Mouse (Mus musculus): ENCODE data around the gene H6pd.

Gene H6pd

DNA sequence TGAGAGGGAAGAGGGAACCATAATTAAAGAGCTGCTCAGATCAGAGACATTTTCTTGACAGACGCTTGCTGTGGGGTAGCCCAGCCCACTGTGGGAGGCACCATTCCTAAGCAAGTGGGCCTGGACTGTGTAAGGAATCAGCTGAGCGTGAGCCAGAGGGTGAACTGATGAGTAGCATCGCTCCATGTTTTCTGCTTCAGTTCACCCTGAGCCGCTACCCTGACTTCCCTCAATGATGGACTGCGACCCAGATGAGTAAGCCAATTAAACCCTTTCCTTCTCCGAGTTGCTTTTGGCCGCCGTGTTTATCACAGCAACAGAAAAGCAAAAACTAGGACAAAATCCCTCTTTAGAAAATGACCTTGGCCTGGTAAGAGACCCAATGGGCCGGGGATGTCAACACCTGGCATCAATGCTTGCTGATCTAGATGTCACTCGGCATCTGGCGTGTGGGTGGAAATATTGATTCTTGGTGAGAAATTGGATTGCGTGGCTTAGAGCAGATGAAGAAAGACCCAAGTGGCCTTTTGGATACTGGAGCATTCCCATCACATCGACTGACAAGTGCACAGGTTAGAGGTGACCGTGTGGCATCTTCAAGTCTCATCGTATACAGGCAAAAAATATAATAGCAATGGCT is 11.0 kb upstream of the H6pd start:
- no peak for DNase-seq

DNA sequence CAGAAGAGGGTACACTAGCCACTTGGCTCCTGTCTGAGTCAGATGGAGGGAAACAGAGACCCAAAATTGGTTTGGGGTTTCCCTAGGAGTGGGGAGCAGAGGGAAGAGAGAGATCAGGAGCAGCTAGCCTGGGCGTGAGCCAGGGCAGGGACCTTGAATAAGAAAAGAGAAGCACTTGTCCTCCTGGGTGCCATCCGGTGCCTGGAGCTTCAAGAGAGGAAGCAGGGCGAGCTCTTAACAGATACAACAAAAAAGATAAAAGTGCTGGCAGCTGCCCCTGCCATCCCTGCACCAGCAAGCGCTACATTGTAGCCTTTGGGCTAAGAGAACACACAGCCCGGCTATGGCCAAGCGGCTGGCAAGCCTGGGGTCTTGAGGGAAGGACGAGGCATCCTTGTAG is 6.6 kb upstream of the H6pd start:
- DNase-seq, result no peak

DNA sequence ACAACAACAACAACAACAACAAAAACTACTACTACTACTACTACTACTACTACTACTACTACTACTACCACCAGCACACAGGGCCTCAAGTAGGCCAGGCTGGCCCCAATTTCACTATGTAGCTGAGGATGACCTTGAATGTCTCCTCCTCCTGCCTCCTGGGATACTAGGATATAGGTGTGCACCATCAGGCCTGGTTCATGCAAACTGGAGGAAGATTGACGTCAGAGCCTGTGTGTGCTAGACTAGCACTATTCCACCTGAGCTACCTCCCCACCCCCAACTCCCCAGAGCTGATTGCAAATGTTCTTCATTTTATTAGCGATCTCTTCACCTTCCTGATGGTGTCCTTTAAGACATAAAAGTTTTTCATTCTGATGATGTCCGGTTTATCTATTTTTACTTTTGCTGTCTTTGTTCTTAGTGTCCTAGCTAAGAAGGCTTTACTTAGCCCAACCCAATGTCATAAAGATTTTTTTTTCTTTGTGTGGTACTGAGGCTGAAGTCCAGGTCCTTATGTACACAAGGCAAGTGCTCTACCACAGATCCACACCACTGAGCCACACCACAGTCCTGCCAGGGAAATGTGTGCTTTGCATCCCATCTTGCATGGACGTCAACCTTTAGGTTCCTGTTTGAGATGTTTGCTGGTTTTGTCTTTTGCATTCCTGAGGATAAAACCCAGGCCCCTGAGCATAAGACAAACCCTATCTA is 5.7 kb upstream of the H6pd start:
- no peak for DNase-seq

DNA sequence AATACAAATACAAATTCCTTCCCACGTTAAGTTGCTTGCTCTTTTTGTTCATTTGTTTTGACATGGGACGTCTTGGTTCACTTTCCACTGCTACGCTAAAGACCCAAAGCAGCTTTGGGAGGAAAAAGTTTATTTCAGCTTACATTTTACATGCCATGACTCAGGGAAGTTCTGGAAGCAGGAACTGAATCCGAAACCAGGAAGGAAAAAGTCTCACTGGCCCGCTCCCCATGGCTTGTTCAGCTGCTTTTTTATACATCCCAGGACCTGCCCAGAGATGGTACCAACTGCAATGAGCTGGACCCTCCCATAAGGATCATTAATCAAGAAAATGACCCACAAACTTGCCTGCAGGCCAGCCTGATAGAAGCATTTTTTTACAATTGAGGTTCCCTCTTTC is 5.0 kb upstream of the H6pd start:
- DNase-seq, result no peak

DNA sequence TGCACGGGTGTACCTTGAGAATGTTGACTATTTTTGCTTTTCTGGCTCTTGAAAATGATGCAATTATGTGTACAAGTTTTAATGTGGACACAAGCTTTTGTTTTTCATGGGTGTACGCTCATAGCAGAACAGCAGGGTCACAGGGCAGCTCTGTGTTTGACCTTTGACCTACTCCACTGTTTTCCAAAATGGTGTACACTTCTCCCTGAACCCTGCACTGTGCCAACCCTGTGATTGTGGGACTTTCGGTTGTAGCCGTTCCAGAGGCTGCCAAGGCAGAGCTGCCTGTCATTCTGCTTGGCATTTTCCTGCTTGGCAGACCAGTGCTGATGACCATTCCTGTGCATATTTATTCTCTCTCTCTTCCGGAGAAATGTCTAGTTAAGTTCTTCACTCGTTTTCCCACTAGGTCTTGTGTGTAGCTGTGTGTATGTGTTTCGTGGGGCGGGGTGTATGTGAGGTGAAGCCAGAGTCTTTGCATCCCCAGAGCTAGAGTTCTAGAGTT is 4.4 kb upstream of the H6pd start:
- no peak for DNase-seq

DNA sequence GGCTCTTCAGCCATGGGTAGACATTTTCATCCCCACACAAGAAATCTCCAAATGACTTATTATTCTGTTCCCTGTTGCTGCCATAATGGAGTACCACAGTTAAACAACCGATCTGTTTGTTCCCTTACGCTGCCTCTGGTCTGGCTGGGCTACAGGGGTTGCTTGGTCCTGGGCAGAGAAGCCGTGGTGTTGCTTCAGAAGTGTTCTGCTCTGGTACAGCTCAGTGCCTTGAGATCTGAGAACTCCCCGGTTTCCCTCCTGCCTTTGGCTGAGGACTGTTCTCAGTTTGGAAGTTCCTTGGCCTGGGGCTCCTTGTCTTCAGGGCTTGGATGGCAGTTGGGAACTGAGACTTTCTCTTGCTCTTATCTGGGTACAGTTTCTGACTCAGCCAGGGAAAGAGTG is 3.5 kb upstream of the H6pd start:
- no peak for DNase-seq

DNA sequence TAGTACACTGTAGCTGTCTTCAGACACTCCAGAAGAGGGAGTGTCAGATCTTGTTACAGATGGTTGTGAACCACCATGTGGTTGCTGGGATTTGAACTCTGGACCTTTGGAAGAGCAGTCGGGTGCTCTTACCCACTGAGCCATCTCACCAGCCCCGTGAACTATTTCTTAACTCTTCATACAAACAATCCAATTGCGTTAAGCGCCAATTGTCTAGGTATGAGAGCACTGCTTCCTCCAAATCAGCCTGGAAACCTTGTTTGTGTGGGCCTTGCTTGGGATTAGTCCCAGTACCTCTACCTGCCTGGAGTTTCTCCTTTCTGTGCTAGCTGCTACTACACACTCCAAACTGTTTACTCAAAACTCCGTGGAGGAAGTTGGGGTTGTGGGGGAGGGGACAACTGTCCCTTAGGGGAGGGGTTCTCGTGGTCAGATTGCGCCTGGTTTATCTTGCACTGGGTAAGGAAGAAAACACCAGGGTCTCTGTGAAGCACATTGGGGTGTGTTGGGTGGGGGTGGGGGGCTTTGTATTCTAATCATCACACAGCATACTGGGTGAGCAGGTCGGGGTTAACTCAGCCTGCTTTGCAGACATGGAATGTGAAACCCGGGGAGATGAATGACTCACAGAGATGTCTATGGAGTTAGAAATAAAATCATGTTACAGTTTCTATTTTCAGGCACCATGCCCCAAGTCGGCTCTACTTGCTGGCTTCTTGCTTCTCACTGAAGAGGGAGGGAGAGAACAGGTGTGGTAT is 2.9 kb upstream of the H6pd start:
- DNase-seq, result no peak

DNA sequence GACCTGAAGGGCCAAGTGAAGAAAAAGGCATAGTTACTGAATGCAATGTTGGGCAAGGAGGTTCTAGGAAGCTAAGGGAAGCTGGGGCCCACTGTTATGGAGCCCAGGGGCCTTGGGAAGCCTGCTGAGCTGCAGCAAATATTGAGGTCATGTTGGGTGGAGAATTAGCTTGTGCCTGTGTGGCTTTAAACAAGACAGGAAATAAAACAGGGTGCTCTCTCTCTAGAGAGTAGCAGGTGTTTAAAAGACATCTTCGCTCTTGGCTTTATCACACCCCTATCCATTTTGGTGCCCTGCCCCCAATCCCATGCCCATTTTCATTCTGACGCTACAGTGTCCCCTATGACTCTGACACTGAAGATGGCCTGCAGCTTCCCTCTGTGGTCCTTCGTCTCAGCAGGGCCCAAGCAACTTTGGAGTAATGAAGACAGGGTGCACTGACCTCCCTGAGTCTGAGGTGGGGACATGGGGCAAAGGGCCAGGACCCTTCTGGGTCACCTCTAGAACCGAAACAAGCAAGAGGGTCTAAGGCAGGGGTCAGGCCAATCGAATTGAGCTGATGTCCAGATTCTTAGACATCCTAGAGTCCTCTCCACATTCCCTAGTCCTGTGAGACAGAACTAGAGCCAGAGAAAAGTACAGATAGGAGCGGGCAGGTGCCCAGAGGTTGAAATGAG is 1.4 kb upstream of the H6pd start:
- no peak for DNase-seq

DNA sequence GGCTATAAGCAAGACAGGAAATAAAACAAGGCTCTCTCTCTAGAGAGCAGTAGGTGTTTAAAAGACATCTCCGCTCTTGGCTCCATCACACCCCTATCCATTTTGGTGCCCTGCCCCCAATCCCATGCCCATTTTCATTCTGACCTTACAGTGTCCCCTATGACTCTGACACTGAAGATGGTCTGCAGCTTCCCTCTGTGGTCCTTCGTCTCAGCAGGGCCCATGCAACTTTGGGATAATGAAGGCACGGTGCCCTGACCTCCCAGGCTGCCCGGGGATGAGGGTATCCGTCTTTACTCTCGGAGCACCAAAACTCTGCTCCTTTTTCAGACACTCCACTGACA is 736 bp upstream of the H6pd start:
- DNase-seq, result no peak

DNA sequence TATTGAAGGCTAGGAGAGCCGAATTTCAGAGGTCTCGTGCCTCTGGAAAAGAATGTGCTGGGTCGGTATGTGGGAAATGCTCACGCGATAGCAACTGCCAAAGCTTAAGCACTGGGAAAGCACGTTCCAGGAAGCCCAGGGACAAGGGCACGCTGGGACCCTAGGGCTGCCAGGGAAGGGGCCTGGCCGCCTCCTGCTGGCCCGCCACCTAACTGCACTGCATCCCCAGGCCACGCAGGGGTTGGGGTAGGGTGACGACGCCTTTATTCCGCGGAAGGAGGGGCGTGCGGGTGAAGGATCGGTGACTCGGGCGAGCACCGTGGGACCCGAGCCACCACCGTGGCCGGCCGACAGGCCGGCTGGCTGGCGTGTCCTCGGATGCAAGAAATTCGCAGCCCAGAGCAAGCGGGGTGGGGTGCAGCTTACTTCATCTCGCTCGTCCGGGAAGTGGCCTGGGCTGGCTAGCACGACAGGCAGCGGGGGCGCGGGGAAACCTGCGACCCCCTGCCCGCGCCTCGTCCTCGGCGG is 434 bp downstream of the H6pd start:
- peak; percentile 92 for DNase-seq

DNA sequence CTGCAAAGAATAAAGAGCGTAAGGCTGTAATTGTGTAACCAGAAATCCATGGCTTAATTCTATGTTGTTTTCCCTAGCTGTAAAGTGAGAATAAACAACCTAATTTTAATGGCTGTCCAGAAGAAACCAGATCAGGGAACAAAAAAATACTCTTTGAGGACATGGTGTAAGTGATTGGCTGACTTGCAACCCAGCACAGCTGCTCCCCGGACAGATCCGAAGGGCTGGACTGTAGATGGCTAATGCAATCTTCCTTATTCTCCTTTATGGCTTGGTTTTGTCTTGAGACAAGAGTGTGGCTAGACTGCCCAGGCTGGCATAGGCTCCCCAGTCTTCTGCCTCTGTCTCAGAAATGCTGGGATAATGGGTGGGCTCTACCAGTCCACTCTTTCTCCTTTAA is 1.4 kb downstream of the H6pd start:
- DNase-seq, result no peak

DNA sequence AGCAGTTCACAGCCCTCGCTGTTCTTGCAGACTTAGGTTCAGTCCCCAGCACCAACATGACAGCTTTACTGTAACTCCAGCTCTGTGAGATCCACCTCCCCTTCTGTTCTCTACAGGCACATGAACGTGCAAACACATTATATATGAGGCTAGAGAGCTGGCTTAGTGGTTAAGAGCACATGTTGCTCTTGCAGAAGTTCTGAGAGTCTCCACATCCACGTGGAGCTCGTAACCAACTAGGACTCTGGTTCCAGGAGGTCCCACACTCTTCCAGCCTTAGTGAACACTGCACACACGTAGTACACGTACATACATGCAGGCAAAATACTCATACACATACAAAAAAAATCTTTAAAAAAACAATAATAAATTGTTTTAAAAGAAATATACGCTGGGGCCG is 1.8 kb downstream of the H6pd start:
- no peak for DNase-seq

DNA sequence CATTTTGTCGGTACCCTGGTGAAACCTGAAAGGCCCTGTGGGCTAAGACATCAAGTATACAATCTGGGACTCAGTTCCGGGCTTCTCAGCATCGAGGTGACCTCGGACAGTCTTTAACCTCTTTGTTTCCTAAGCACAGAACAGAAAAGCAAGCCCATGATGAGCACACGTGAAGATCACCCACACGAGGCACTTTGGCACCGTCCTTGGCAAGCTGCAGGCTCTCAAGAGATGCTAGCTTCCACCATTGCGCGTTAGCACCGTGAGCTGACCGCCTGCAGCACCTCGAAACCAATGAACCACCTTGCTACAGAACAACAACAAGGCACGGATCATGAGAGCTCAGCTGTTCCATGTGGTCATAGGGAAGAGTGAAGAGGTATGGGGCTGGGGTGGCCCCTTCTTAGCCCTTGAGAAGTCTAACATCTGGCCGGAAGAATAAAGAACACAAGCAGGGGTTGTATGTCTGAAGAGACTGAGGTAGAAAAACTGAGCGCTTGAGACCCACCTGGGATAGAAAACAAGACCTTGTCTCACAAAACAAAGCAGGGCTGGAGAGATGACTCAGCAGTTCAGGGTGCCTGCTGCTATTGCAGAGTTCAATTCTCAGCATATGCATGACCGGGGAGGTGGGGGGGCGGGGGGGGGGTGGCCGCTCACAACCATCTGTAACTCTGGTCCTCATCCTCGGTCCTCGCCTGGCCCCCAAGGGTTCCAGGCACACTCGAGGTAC is 2.5 kb downstream of the H6pd start:
- DNase-seq, result no peak

DNA sequence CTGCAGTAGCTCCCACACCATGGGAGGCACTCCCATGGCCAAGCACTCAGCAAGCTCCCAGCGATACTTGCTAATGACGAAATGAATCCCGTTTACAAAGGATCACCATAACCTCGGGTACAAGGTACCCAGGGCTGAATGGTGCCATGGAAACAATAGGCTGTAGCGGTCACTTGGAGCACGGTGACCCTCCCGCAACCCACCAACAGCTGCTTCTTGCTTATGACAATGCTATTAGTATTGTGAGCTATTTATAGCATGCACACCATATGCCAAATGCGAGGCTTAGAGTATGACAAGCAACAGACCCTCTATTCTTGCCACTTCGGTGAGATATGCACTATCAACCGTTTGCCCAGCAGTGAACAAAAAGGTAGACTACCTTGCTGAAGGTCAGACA is 3.6 kb downstream of the H6pd start:
- DNase-seq, result no peak

DNA sequence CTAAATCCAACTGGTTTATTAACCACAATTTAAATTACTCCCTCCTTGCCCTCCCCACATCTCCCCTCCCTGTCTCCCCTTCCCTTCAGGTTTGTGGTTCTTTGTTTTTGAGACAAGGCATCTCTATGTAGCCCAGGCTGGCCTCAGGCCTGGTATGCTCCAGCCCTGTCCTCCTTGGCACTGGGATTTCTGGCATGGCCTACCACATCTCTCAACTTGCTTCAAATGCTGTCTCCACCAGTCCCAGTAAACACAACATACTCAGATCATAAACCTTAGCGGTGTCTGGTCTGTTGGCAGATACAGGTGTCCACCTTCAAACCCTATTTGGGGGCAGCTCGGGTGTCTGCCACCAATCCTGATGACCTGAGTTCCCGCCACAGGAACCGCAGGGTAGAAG is 5.2 kb downstream of the H6pd start:
- DNase-seq, result no peak

DNA sequence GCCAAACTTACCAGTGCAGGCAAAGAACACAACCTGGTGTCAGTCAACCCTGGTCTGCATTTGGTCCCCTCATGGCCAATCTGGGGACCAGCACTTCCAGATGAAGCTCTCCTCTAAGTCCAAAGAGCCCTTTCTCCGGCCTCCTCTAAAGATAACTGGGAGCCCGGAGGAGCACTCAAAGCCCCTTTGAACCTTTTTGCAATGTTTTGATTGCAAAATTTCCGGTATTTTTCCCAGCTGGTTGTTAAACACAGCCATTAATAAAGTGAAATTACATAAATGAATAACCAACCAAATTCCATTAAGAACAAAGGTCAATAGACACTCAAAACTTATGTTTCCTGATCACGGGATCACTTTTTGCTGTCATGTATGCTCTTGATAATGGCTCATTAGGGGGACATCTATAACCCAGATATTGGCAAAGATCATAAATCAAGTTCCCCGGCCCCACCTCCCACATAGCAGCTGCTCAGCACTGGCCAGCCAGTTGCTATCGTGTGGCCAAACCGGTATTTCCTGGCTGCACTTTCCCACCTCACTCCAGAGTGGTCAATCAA is 5.7 kb downstream of the H6pd start:
- peak; percentile 82 for DNase-seq

DNA sequence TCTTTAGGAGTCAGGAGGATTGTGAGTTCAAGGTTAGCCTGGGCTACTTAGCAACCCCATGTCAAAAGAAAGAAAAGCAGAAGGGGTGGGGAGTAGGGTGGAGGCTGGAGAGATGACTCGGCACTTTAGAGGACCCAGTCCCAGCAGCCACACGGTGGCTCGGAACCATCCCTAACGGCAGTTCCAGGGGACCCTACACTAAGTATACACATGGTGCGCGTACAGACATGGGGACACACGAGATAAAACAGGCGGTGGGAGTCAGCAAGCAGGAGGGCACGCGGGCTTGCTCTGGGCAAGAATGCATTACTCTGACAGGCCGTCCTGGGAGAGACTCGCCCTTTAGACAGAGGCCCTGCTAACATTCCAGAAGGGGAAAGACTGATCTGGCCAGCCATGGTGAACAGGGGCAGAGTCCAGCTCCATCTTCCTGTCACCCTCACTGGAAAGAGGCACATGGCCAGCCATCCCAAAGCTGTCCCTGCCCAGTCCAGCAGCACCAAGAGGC is 6.7 kb downstream of the H6pd start:
- peak; percentile 81 for DNase-seq

DNA sequence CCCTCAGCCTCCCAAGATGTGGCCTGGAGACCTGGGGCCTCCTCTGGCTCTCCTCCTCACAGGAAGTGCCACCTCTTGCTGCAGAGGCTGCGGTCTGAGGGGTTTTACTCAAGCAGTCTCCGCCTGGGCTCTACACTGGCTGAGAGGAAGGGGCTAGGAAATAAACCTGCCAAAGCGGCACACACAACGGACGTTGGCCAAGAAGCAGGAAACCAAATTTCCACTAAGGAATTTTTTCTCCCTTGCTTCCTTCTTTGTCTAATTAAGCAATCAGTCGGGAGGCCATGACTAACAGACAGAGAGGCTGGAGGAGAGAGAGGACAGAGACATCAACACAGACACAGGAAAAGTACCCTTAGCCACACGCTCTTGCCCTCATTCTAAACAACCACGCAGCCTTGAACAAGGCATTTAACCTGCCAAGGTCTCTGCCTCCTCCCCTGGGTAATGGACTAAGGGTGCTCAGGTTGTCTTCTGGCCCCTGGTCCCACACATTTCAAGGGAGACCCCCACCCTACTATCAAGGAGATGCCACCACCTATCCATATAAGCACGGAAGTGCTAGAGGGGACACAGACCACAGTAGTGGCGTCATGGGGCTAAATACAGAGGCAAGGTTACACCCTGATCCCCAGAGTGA is 7.5 kb downstream of the H6pd start:
- DNase-seq, result no peak

DNA sequence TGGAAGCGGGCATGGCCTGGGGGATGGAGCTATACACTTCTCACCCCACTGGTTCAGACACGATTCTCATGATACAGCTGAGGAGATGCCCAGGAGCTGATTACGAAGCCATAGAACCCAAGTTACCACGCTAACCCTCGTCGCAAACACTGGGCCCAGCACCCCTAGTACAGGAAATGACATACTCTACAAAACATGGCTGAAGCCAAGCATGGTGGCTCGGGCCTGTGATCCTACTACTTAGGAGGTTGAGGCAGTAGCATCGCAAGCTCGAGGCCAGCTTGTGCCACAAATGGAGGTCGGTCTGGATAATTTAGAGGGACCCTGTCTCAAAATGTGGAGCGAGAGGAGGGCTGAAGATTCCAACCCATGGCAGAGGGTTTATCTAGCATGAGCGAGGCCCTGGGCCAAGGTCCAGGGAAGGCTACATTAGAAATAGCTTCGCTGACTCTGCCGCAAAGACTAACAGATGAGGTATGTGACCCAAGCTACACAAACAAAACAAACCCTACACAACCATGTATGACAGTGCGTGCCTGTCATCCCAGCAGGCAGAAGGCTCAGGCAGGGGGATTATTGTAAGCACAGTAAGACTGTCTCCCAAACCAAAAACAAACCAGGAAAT is 8.8 kb downstream of the H6pd start:
- DNase-seq, result no peak

DNA sequence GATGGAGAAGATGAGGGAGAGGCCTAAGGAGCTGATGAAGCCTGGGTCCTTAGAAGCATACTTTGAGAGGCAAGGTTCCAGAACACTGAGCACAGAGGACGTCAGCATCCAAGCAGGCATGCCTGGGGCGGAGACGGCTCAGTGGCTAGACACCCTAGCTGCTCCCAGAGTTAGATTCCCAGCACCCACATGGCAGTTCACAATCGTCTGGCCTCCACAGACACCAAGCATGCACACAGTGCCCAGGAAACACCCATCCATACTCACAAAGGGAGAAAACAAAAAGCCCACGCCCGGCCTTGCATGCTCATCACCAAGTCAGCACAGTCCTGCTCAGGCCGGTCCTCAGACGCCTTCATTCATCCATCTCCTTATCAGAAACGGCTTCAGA is 9.3 kb downstream of the H6pd start:
- peak; percentile 71 for DNase-seq
